Mouse (Mus musculus): ENCODE results near the gene Slc26a1. TPM values are rescaled to one million over a fixed set of nuclear protein-coding genes. Genes with fewer than 3 reads are reported as not detected.

The Slc26a1 gene
- polyA plus RNA-seq, 1 experiment from 2014 or later: 0.96 TPM

GRCm38 (mm10) chr5:108707758-108708157 lies 32.4 kb upstream of the Slc26a1 start:
- WGBS: 84% methylated on average over 2 of the region's 2 CpGs
- Histone ChIP-seq H3K4me2 (replicated peaks) (no peak overlapping the region), H3K36me3 (peaks cover 36% of the 10 kb centered on the region), H3K4me3 (replicated peaks) (no peak overlapping the region), H3K27me3 (no peaks in the 10 kb centered on the region), H3K4me1 (no peaks in the 10 kb centered on the region), H3K27ac (replicated peaks) (no peak overlapping the region), H3K9me3 (replicated peaks) (no peaks in the 10 kb centered on the region), H3K9ac (no peak overlapping the region)
- ATAC-seq (ENCODE audit: insufficient number of reproducible peaks, low FRiP score, low TSS enrichment, low read depth): no peak

DNA sequence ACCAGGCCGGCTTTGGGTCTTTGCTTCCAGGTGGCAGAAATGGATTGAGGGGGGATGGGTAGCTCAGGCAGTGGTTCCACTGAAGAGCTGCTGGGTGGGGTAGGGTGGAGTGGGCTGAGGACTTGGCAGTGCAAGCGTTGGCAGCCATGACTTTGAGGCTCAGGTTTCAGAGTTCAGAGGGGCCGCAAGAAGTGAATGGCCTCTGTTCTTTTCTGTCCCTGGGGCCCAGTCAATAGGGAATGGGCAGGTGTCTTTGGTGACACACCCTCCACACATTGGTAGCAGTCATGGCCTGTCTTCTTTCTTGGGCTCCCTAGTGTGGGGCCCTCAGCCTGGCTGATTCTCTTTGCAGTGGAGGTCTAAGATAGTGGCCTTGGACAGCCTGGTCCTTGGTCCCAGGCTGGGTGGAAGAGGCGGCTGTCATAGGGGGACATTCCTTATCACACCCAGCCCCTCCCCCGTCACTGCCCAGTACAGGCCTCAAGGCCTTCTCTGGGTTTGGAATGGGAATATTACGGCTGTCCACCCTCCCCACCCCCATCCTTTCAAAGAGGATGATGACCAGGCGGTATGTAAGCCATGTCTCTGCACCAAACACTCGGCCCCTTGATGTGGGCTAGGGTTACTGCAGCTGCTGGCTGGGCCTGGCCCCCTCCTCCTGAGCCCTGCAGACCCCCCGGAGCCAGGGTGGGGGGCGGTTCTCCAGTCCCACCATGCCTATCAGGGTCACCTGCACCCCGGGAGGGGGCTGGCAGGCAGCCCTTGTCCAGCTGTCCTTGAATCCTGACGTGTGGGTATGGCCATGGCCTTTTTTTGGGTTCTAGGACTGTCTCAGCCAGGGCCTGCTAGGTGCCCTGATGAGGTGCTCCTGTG lies 28.6 kb upstream of the Slc26a1 start:
- Histone ChIP-seq H3K4me2 (replicated peaks) (no peak overlapping the region), H3K36me3 (peaks cover 36% of the 10 kb centered on the region), H3K9me3 (replicated peaks) (no peaks in the 10 kb centered on the region), H3K4me3 (replicated peaks) (no peak overlapping the region), H3K4me1 (peaks cover 4% of the 10 kb centered on the region; the same call in 1 of the 2 replicates), H3K27me3 (no peaks in the 10 kb centered on the region), H3K27ac (replicated peaks) (no peak overlapping the region), H3K9ac (no peak overlapping the region)
- peak; percentile 36 for ATAC-seq (ENCODE audit: insufficient number of reproducible peaks, low FRiP score, low TSS enrichment, low read depth)
- 65% methylated on average over 12 of the region's 12 CpGs for WGBS

DNA sequence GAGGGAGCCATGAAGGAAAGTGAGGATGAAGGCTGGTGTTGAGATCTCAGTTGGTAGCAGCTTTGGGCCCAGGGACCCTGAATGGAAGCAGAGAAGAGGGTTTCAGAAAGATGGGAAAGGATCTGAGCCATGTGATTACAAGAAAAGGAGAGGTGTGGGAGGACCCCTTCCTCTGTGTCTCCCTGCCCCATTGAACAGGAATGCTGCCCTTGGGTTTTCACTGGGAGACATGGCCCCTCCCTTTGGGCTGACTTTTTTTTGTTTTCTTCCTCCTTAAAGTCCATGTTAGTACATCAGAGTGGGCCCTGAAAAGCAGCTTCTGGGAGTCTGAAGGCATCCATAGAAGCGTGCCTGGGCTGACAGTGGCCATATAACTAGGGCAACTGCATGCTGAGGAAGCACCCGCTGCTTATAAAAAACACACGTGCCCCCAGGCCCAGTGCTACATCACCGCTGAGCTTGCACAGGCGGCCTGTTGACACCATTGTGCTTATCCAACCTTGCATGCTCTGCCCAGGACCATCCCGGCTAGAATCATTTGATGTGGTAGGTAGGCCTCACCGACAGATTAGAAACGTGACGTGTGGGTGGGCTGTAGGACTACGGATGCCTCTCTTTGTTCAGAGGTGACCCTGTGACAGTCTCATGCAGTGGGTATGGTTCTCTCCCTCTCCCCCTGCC lies 26.1 kb upstream of the Slc26a1 start:
- H3K9ac ChIP-seq: no peak overlapping the region
- ATAC-seq (ENCODE audit: insufficient number of reproducible peaks, low FRiP score, low TSS enrichment, low read depth): no peak
- WGBS: 59% methylated on average over 10 of the region's 10 CpGs
- H3K27ac ChIP-seq (replicated peaks): no peak overlapping the region
- H3K9me3 ChIP-seq (replicated peaks): no peaks in the 10 kb centered on the region
- peaks cover 17% of the 10 kb centered on the region for H3K4me1 ChIP-seq
- H3K27me3 ChIP-seq: no peaks in the 10 kb centered on the region
- no peak overlapping the region for H3K4me2 ChIP-seq (replicated peaks)
- H3K4me3 ChIP-seq (replicated peaks): no peak overlapping the region
- H3K36me3 ChIP-seq: peaks cover 21% of the 10 kb centered on the region

GRCm38 (mm10) chr5:108700346-108700745 lies 25.0 kb upstream of the Slc26a1 start:
- no peak overlapping the region for H3K27ac ChIP-seq (replicated peaks)
- WGBS: 21% methylated on average over 3 of the region's 3 CpGs

DNA sequence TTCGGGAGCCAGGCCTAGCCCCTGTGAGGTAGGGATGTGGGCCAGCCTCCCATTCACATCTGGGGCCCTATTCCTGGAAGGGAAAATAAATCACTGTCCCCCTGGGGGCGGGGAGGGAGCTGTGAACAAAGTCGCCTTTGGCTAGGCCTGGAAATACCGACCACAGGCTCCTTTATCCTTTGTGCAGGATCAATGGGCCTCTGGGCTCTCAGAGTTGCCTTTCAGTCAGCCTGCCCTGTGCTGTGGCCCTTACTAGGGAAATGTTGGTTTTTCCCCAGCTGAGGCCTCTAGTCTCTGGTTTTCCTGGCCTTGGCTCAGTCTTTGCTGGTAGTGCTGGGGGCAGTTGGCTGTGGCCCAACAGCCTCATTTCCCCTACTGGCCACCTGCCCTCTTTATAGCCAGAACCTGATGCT lies 22.0 kb upstream of the Slc26a1 start:
- no peak overlapping the region for H3K4me2 ChIP-seq (replicated peaks)
- H3K9me3 ChIP-seq (replicated peaks): no peaks in the 10 kb centered on the region
- H3K27ac ChIP-seq (replicated peaks): no peak overlapping the region; the same call in 1 of the 2 replicates
- WGBS: 40% methylated on average over 4 of the region's 4 CpGs
- H3K9ac ChIP-seq: no peak overlapping the region
- no peaks in the 10 kb centered on the region for H3K27me3 ChIP-seq
- ATAC-seq (ENCODE audit: insufficient number of reproducible peaks, low FRiP score, low TSS enrichment, low read depth): no peak
- H3K36me3 ChIP-seq: peaks cover 3% of the 10 kb centered on the region; the same call in 1 of the 2 replicates
- no peak overlapping the region for H3K4me3 ChIP-seq (replicated peaks)
- peaks cover 45% of the 10 kb centered on the region for H3K4me1 ChIP-seq

More at GRCm38 (mm10) chr5:108700346-108700745, 25.0 kb upstream of the Slc26a1 start:
- Histone ChIP-seq H3K4me1 (peaks cover 27% of the 10 kb centered on the region), H3K9ac (no peak overlapping the region), H3K4me3 (replicated peaks) (no peak overlapping the region), H3K27me3 (no peaks in the 10 kb centered on the region), H3K4me2 (replicated peaks) (no peak overlapping the region), H3K9me3 (replicated peaks) (no peaks in the 10 kb centered on the region), H3K36me3 (peaks cover 12% of the 10 kb centered on the region)
- no peak for ATAC-seq (ENCODE audit: insufficient number of reproducible peaks, low FRiP score, low TSS enrichment, low read depth)

GRCm38 (mm10) chr5:108696542-108696941 lies 21.2 kb upstream of the Slc26a1 start:
- no peaks in the 10 kb centered on the region for H3K27me3 ChIP-seq
- no peak overlapping the region for H3K27ac ChIP-seq (replicated peaks)
- no peaks in the 10 kb centered on the region for H3K9me3 ChIP-seq (replicated peaks)
- WGBS: 63% methylated on average over 3 of the region's 3 CpGs
- H3K36me3 ChIP-seq: peaks cover 3% of the 10 kb centered on the region; the same call in 1 of the 2 replicates
- H3K9ac ChIP-seq: no peak overlapping the region
- H3K4me1 ChIP-seq: peaks cover 53% of the 10 kb centered on the region
- H3K4me3 ChIP-seq (replicated peaks): no peak overlapping the region
- no peak overlapping the region for H3K4me2 ChIP-seq (replicated peaks)
- no peak for ATAC-seq (ENCODE audit: insufficient number of reproducible peaks, low FRiP score, low TSS enrichment, low read depth)

GRCm38 (mm10) chr5:108695861-108696260 lies 20.5 kb upstream of the Slc26a1 start:
- no peaks in the 10 kb centered on the region for H3K27me3 ChIP-seq
- peaks cover 3% of the 10 kb centered on the region; the same call in 1 of the 2 replicates for H3K36me3 ChIP-seq
- no peaks in the 10 kb centered on the region for H3K9me3 ChIP-seq (replicated peaks)
- H3K4me1 ChIP-seq: peaks cover 54% of the 10 kb centered on the region
- 90% methylated on average over 12 of the region's 12 CpGs for WGBS
- H3K9ac ChIP-seq: no peak overlapping the region
- H3K4me3 ChIP-seq (replicated peaks): no peak overlapping the region
- no peak overlapping the region for H3K27ac ChIP-seq (replicated peaks)
- no peak for ATAC-seq (ENCODE audit: insufficient number of reproducible peaks, low FRiP score, low TSS enrichment, low read depth)
- H3K4me2 ChIP-seq (replicated peaks): no peak overlapping the region

DNA sequence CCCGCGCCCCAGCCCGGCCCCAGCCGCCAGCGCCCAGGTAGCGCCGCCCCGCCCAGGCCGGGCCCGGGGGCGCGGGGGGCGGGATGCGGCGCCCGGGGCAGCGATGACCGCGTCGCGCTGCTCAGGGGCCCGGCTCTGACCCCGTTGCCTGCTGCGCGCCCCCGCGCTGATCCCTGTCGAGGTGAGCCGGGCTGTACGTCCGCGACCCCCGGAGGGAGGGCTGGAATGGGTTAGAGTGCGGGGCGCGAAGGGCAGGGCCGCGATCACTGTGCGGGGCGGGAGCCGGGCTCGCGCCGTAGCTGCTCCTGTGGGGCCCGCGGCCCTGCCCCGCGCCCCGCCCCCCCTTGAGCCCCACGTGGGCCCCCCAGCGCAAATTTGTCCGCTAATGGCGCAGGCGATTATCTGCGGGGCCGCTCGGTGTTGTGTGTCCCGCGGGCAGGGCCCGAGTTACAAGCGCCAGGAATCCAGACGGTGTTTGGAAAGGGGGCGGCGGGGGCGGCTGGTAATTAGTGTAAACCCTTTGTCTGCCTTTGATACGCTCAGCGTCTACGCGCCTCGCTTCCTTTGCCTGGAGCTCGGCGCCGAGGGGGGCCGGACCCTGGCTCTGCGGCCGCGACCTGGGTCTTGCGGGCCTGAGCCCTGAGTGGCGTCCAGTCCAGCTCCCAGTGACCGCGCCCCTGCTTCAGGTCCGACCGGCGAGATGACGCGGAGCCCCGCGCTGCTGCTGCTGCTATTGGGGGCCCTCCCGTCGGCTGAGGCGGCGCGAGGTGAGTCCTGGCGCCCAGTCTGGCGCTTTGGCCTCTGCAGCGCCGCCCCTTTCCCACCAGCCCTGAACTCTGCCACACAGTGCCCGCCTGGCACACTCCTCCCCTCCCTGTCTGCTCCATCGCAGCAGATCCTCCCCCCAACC lies 19.2 kb upstream of the Slc26a1 start:
- H3K27ac ChIP-seq (replicated peaks): peak overlapping the region; percentile 58
- peak overlapping the region; percentile 69 for H3K9ac ChIP-seq
- peak overlapping the region; percentile 83 for H3K4me2 ChIP-seq (replicated peaks)
- 1% methylated on average over 97 of the region's 99 CpGs for WGBS
- peak; percentile 41 for ATAC-seq (ENCODE audit: insufficient number of reproducible peaks, low FRiP score, low TSS enrichment, low read depth)
- H3K4me3 ChIP-seq (replicated peaks): peak overlapping the region; percentile 84
- H3K4me1 ChIP-seq: peaks cover 54% of the 10 kb centered on the region
- no peaks in the 10 kb centered on the region for H3K9me3 ChIP-seq (replicated peaks)
- peaks cover 3% of the 10 kb centered on the region; the same call in 1 of the 2 replicates for H3K36me3 ChIP-seq
- H3K27me3 ChIP-seq: no peaks in the 10 kb centered on the region

- Histone ChIP-seq H3K9me3 (replicated peaks) (no peaks in the 10 kb centered on the region), H3K4me2 (replicated peaks) (peak overlapping the region; percentile 83), H3K4me3 (replicated peaks) (peak overlapping the region; percentile 84), H3K4me1 (peaks cover 50% of the 10 kb centered on the region), H3K9ac (peak overlapping the region; percentile 69), H3K27me3 (no peaks in the 10 kb centered on the region), H3K27ac (replicated peaks) (no peak overlapping the region), H3K36me3 (peaks cover 3% of the 10 kb centered on the region; the same call in 1 of the 2 replicates)
- WGBS: under 1% methylated on average over 39 of the region's 43 CpGs
- peak; percentile 92 for ATAC-seq (ENCODE audit: insufficient number of reproducible peaks, low FRiP score, low TSS enrichment, low read depth)
These were observed 18.5 kb upstream of the Slc26a1 start for GRCm38 (mm10) chr5:108693872-108694288.

GRCm38 (mm10) chr5:108692271-108692670 lies 16.9 kb upstream of the Slc26a1 start, which contains the start of gene Fgfrl1:
Gene Fgfrl1, plus strand, starts transcription at chr5:108692382.
- no peak for ATAC-seq (ENCODE audit: insufficient number of reproducible peaks, low FRiP score, low TSS enrichment, low read depth)
- 2% methylated on average over 16 of the region's 18 CpGs for WGBS
- Histone ChIP-seq H3K9ac (0 out of 2 replicates have a peak within 1 kb of the TSS, but pooled peaks have one; percentile 9), H3K4me3 (replicated peaks) (peak within 1 kb of the TSS; percentile 84), H3K27ac (replicated peaks) (0 out of 2 replicates have a peak within 1 kb of the TSS, but pooled peaks have one; percentile 22), H3K9me3 (replicated peaks) (no peaks in the 10 kb centered on the region), H3K27me3 (no peaks in the 10 kb centered on the region), H3K4me2 (replicated peaks) (peak within 1 kb of the TSS; percentile 83), H3K36me3 (peaks cover 3% of the 10 kb centered on the region; the same call in 1 of the 2 replicates), H3K4me1 (peaks cover 45% of the 10 kb centered on the region)
